Mouse (Mus musculus) heart, embryonic 10.5 days (tissue): ENCODE data around the gene Olfr433. TPM values are rescaled to one million over a fixed set of nuclear protein-coding genes. Genes with fewer than 3 reads are reported as not detected.
"Not testable (repeated sequence)": the region's sequence is repeated elsewhere in the genome, so short reads cannot be mapped to it uniquely, and the experiment has no call there.

Source experiments
- DNase-seq: peaks from one replicate; pipeline ENCODE4 v3.0.0-alpha.2; 2017; ENCODE audit warnings: low spot score
- H3K27ac ChIP-seq: fragments of 300-500 bp; sonication (generic); 2 replicates; pipeline ENCODE4 v1.5.1; 2016; ENCODE audit warnings: mild to moderate bottlenecking
- H3K27me3 ChIP-seq: fragments of 300-500 bp; sonication (generic); 2 replicates; pipeline ENCODE4 v1.6.1; 2016; ENCODE audit warnings: mild to moderate bottlenecking; ENCODE audit not compliant: poor library complexity, insufficient read depth, severe bottlenecking
- H3K36me3 ChIP-seq: fragments of 300-500 bp; sonication (generic); 2 replicates; pipeline ENCODE4 v1.6.1; 2016; ENCODE audit warnings: mild to moderate bottlenecking, moderate library complexity
- H3K4me1 ChIP-seq: fragments of 300-500 bp; sonication (generic); 2 replicates; pipeline ENCODE4 v1.6.1; 2016; ENCODE audit warnings: mild to moderate bottlenecking
- H3K4me3 ChIP-seq: fragments of 300-500 bp; sonication (generic); 2 replicates; pipeline ENCODE4 v1.5.1; 2016; ENCODE audit warnings: mild to moderate bottlenecking, moderate library complexity
- H3K9me3 ChIP-seq: fragments of 300-500 bp; sonication (generic); 2 replicates; pipeline ENCODE4 v1.6.1; 2016; ENCODE audit warnings: mild to moderate bottlenecking, moderate library complexity
- WGBS: fragments of 180-500 bp; shearing (Covaris S2); methylation state at CpG from one replicate; pipeline ENCODE4 v1.1.7; 2016; 5-methylcytosine and 5-hydroxymethylcytosine counted together
- polyA plus RNA-seq: library from polyadenylated mRNA; unstranded; fragments of >200 nt; fragmentation: Nextera tagmentation; extraction: Ambion mirVana; gene quantifications from 2 replicates; pipeline ENCODE4 v1.2.1, GENCODE M21; 2016

Gene Olfr433
- polyA plus RNA-seq: 0.13 TPM in 1 of 2 replicates, not detected in the other

- Histone ChIP-seq H3K4me3 (no peak within 1 kb of the TSS), H3K27ac (no peak within 1 kb of the TSS), H3K27me3 (no peaks in the 10 kb centered on the region), H3K36me3 (no peaks in the 10 kb centered on the region), H3K9me3 (no peaks in the 10 kb centered on the region), H3K4me1 (no peaks in the 10 kb centered on the region)
- WGBS: 71% methylated on average over 7 of the region's 7 CpGs
- DNase-seq: no peak
Observed at GRCm38 (mm10) chr1:174040523-174041177, at the start of gene Olfr433. Gene Olfr433 (plus strand): TSS chr1:174040705.

GRCm38 (mm10) chr1:173995003-173995402, 45.5 kb upstream of the Olfr433 start:
- Histone ChIP-seq H3K9me3 (no peaks in the 10 kb centered on the region), H3K4me1 (no peaks in the 10 kb centered on the region), H3K27ac (no peak overlapping the region), H3K27me3 (no peaks in the 10 kb centered on the region), H3K4me3 (no peak overlapping the region), H3K36me3 (no peaks in the 10 kb centered on the region)
- no peak for DNase-seq
- WGBS: 77% methylated on average over 4 of the region's 4 CpGs

GRCm38 (mm10) chr1:174004352-174005109, 36.0 kb upstream of the Olfr433 start:
- not testable (repeated sequence) for H3K36me3 ChIP-seq, H3K4me1 ChIP-seq, H3K27me3 ChIP-seq, H3K27ac ChIP-seq, DNase-seq, H3K9me3 ChIP-seq, H3K4me3 ChIP-seq
- WGBS: 83% methylated on average over 2 of the region's 3 CpGs

GRCm38 (mm10) chr1:174007050-174007449, 33.5 kb upstream of the Olfr433 start:
- not testable (repeated sequence) for H3K36me3 ChIP-seq, H3K4me3 ChIP-seq, H3K27me3 ChIP-seq

GRCm38 (mm10) chr1:174031698-174032097, 8.8 kb upstream of the Olfr433 start, which contains the start of gene Ifi205:
Gene Ifi205 (minus strand): TSS chr1:174031810.
- no peaks in the 10 kb centered on the region for H3K9me3 ChIP-seq
- H3K27ac ChIP-seq: no peak within 1 kb of the TSS
- no peaks in the 10 kb centered on the region for H3K36me3 ChIP-seq
- H3K4me1 ChIP-seq: no peaks in the 10 kb centered on the region
- no peak for DNase-seq
- no peaks in the 10 kb centered on the region for H3K27me3 ChIP-seq
- no peak within 1 kb of the TSS for H3K4me3 ChIP-seq
- 47% methylated on average over 1 of the region's 1 CpGs for WGBS

More at GRCm38 (mm10) chr1:174007050-174007449, 33.5 kb upstream of the Olfr433 start:
- not testable (repeated sequence) for H3K27ac ChIP-seq, H3K9me3 ChIP-seq, H3K4me1 ChIP-seq, DNase-seq

GRCm38 (mm10) chr1:174035841-174036240, 4.7 kb upstream of the Olfr433 start:
- 57% methylated on average over 4 of the region's 4 CpGs for WGBS

GRCm38 (mm10) chr1:174038480-174038879, 2.0 kb upstream of the Olfr433 start:
- no peaks in the 10 kb centered on the region for H3K4me1 ChIP-seq
- no peak overlapping the region for H3K27ac ChIP-seq
- no peaks in the 10 kb centered on the region for H3K36me3 ChIP-seq
- H3K27me3 ChIP-seq: no peaks in the 10 kb centered on the region
- no peak for DNase-seq
- no peaks in the 10 kb centered on the region for H3K9me3 ChIP-seq
- WGBS: 86% methylated on average over 3 of the region's 3 CpGs
- no peak overlapping the region for H3K4me3 ChIP-seq

More at GRCm38 (mm10) chr1:174035841-174036240, 4.7 kb upstream of the Olfr433 start:
- H3K27me3 ChIP-seq: no peaks in the 10 kb centered on the region
- no peaks in the 10 kb centered on the region for H3K9me3 ChIP-seq
- no peaks in the 10 kb centered on the region for H3K36me3 ChIP-seq
- no peak overlapping the region for H3K4me3 ChIP-seq
- H3K4me1 ChIP-seq: no peaks in the 10 kb centered on the region
- no peak overlapping the region for H3K27ac ChIP-seq
- DNase-seq: no peak

- WGBS: 85% methylated on average over 12 of the region's 12 CpGs
- H3K36me3 ChIP-seq, H3K9me3 ChIP-seq, H3K27me3 ChIP-seq, H3K4me1 ChIP-seq, H3K27ac ChIP-seq, H3K4me3 ChIP-seq, DNase-seq: not testable (repeated sequence)
Observed at GRCm38 (mm10) chr1:174042091-174042884, 1.8 kb downstream of the Olfr433 start.

GRCm38 (mm10) chr1:174044431-174044830, 3.9 kb downstream of the Olfr433 start:
- WGBS: 75% methylated on average over 2 of the region's 2 CpGs
- H3K36me3 ChIP-seq: no peaks in the 10 kb centered on the region
- no peak for DNase-seq
- no peak overlapping the region for H3K4me3 ChIP-seq
- H3K4me1 ChIP-seq: no peaks in the 10 kb centered on the region
- no peaks in the 10 kb centered on the region for H3K27me3 ChIP-seq
- H3K27ac ChIP-seq: no peak overlapping the region
- no peaks in the 10 kb centered on the region for H3K9me3 ChIP-seq

GRCm38 (mm10) chr1:174048227-174048626, 7.7 kb downstream of the Olfr433 start:
- H3K27ac ChIP-seq, H3K4me1 ChIP-seq, H3K36me3 ChIP-seq, DNase-seq, H3K9me3 ChIP-seq, H3K27me3 ChIP-seq, H3K4me3 ChIP-seq: not testable (repeated sequence)
- 80% methylated on average over 6 of the region's 6 CpGs for WGBS

- H3K9me3 ChIP-seq: no peaks in the 10 kb centered on the region
- no peaks in the 10 kb centered on the region for H3K4me1 ChIP-seq
- H3K4me3 ChIP-seq: no peak within 1 kb of the TSS
- H3K36me3 ChIP-seq: no peaks in the 10 kb centered on the region
- H3K27ac ChIP-seq: no peak within 1 kb of the TSS
- no peaks in the 10 kb centered on the region for H3K27me3 ChIP-seq
- 68% methylated on average over 2 of the region's 2 CpGs for WGBS
- DNase-seq: no peak
Observed at GRCm38 (mm10) chr1:174048893-174049292, 8.4 kb downstream of the Olfr433 start, which contains the start of gene Olfr432. Gene Olfr432 (plus strand): TSS chr1:174049205.

- H3K36me3 ChIP-seq, H3K27ac ChIP-seq, H3K4me3 ChIP-seq, H3K9me3 ChIP-seq, H3K27me3 ChIP-seq, DNase-seq, H3K4me1 ChIP-seq: not testable (repeated sequence)
- 73% methylated on average over 4 of the region's 4 CpGs for WGBS
Observed at GRCm38 (mm10) chr1:174049357-174049756, 8.9 kb downstream of the Olfr433 start.

GRCm38 (mm10) chr1:174050532-174050931, 10.0 kb downstream of the Olfr433 start:
- H3K9me3 ChIP-seq: no peaks in the 10 kb centered on the region
- no peaks in the 10 kb centered on the region for H3K4me1 ChIP-seq
- WGBS: 85% methylated on average over 4 of the region's 4 CpGs
- no peak overlapping the region for H3K27ac ChIP-seq
- no peaks in the 10 kb centered on the region for H3K36me3 ChIP-seq
- H3K4me3 ChIP-seq: no peak overlapping the region
- DNase-seq: no peak
- H3K27me3 ChIP-seq: no peaks in the 10 kb centered on the region
